Mouse (Mus musculus) monocyte, adult 5-6 weeks (primary cell): ENCODE measurements around the gene 1700057G04Rik. TPM values are rescaled to one million over a fixed set of nuclear protein-coding genes. Genes with fewer than 3 reads are reported as not detected.
"Not testable (repeated sequence)": the region's sequence is repeated elsewhere in the genome, so short reads cannot be mapped to it uniquely, and the experiment has no call there.

Source experiments
- ATAC-seq: fragments of 153-309, 156-312 bp; replicated peaks from 2 replicates; pipeline ENCODE4 v1.8.0; 2017; ENCODE audit warnings: mild to moderate bottlenecking; ENCODE audit not compliant: low TSS enrichment, insufficient number of reproducible peaks, severe bottlenecking, poor library complexity, low FRiP score
- total RNA-seq: library from RNA; stranded (forward); fragments of 200-1000, 200-491, 200-594 nt; gene quantifications from 3 replicates; pipeline ENCODE4 v1.2.3, GENCODE M21; 2017

The 1700057G04Rik gene
- total RNA-seq, 1 experiment from 2014 or later = 1.6 TPM

GRCm38 (mm10) chr9:92293560-92294548, 15.3 kb upstream of the 1700057G04Rik start:
- no peak for ATAC-seq

DNA sequence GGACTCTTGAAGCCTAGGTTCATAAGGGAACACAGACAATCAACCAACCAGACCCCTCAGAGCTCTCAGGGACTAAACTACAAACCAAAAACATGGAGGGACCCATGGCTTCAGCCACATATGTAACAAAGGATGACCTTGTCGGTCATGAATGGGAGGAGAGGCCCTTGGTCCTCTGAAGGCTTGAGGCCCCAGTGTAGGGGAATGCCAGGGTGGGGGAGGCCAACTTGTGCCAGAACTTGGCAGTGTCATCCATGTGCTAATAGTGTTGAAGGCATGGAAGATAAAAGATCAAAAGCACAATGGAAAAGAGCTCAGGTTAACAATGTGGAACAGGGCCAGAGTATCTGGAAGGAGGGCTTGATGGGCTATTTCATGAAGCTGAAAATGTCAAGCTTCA, 10.9 kb upstream of the 1700057G04Rik start:
- no peak for ATAC-seq

GRCm38 (mm10) chr9:92301213-92301612, 8.0 kb upstream of the 1700057G04Rik start:
- no peak for ATAC-seq

GRCm38 (mm10) chr9:92305075-92305474, 4.1 kb upstream of the 1700057G04Rik start:
- ATAC-seq = no peak

DNA sequence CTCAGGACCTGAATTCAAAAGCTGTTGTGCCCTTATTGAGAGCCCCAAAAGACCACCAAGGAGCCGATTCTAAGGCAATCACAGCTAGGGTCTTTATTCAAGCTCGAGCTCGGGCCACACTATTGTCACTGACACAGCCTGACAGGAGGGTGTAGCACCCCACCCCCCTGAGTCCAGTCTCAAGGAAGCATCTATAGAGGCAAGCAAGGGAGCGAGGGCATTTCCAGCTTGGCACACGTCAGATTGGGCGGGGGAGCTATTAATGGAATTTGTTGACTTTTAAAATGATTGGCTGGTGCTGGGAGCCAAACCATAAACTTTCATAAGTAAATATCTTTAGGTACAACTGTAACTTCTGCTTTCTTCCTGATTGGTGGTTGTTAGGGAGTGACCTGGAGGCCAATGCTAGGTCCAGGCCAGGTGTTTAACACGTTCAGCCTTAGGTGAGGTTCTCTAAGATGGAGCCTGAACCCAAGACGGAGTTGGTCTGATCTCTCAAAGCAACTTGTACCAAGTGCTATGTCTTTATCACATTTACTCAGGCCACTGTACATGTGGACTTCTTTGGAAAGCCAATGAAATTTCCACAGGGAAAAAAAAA, 3.5 kb upstream of the 1700057G04Rik start:
- ATAC-seq = no peak

- ATAC-seq = no peak
Observed at GRCm38 (mm10) chr9:92316791-92317190, 7.6 kb downstream of the 1700057G04Rik start.

- ATAC-seq = not testable (repeated sequence)
Observed at GRCm38 (mm10) chr9:92325936-92326335, 16.8 kb downstream of the 1700057G04Rik start.

GRCm38 (mm10) chr9:92326813-92327212, 17.6 kb downstream of the 1700057G04Rik start:
- no peak for ATAC-seq

GRCm38 (mm10) chr9:92331383-92331782, 22.2 kb downstream of the 1700057G04Rik start:
- ATAC-seq = no peak

DNA sequence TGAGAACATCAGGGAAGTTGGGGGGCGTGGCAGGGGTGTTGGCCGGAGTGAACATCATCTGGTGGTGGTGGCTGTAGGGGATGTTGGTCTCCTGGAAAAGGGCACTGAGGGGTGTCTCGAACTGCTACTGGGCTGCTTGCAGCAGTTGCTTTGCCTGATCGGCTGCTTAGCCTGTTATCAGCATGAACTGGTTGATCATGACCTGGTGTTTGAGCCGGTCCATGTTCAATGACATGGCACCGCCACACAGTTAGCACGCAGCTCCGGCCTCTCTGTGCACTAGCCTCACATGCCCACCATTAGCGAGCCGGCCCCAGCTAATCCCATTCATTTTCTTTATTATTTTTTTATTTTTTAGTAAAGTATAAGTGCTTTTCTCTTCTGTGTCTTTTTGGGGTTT, 25.7 kb downstream of the 1700057G04Rik start:
- no peak for ATAC-seq

- ATAC-seq = no peak
Observed at GRCm38 (mm10) chr9:92335277-92335818, 26.2 kb downstream of the 1700057G04Rik start.

- no peak for ATAC-seq
Observed at GRCm38 (mm10) chr9:92337063-92337462, 27.9 kb downstream of the 1700057G04Rik start.

GRCm38 (mm10) chr9:92337661-92338060, 28.5 kb downstream of the 1700057G04Rik start:
- no peak for ATAC-seq

DNA sequence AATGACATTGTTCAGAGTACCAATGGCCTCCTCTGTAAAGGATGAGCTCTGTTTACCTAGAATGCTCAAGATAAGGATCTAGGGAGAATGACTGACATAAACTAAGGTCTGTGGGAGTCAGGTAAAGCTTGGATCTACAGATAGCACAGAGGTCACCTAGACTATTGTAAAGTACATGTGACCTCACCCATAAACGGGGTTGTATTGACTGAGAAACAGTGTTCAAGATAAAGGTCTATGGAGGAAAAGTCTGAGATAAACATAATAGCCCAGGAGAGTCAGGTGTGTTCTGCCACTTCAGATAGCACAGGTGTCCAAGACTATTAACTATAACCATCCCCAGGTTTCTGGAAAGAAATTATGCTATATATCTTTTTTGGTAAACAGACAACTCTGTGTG, 29.8 kb downstream of the 1700057G04Rik start:
- no peak for ATAC-seq

DNA sequence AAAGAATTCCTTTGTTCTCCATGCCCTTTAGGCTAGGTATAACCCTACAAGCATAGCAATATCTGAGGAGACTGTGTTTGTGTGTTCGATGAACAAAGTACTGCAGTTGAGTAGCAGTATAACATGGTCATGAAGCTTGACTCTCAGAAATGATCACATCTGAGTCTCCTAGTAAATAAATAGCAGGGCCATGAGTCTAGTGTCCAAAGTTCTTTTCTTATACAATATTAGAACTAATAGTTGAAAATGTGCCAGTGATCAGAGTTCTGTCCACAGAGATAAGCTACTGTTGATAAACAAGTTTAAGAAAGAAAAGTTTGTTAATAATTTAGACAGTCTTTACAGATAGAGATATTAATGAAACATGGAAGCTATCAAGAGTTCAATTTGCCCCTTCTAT, 42.7 kb downstream of the 1700057G04Rik start:
- ATAC-seq = no peak

- ATAC-seq = no peak
Observed at GRCm38 (mm10) chr9:92353306-92353705, 44.1 kb downstream of the 1700057G04Rik start.

- ATAC-seq = no peak
Observed at GRCm38 (mm10) chr9:92360691-92361310, 51.6 kb downstream of the 1700057G04Rik start.

GRCm38 (mm10) chr9:92363478-92363877, 54.3 kb downstream of the 1700057G04Rik start:
- no peak for ATAC-seq

- no peak for ATAC-seq
Observed at GRCm38 (mm10) chr9:92368920-92369319, 59.7 kb downstream of the 1700057G04Rik start.
